Mouse (Mus musculus) cerebellum, adult 11-12 months (tissue): Measurements from ENCODE around the gene Ctsll3.

Experiments
- DNase-seq: peaks from one replicate; pipeline ENCODE4 v3.0.0; 2022

The Ctsll3 gene

GRCm38 (mm10) chr13:60802749-60803148 lies at the start of gene Ctsll3:
Ctsll3 (minus strand) TSS chr13:60802849.
- DNase-seq = no peak

GRCm38 (mm10) chr13:60848241-60849120 lies 45.8 kb upstream of the Ctsll3 start:
- DNase-seq = no peak

- DNase-seq = no peak
These were observed 40.5 kb upstream of the Ctsll3 start for GRCm38 (mm10) chr13:60843153-60843552.

GRCm38 (mm10) chr13:60842703-60843102 lies 40.1 kb upstream of the Ctsll3 start:
- DNase-seq = no peak

- no peak for DNase-seq
These were observed 36.8 kb upstream of the Ctsll3 start for GRCm38 (mm10) chr13:60839353-60839902.

GRCm38 (mm10) chr13:60826052-60826451 lies 23.4 kb upstream of the Ctsll3 start:
- no peak for DNase-seq

- no peak for DNase-seq
These were observed 18.0 kb upstream of the Ctsll3 start for GRCm38 (mm10) chr13:60820486-60821175.

GRCm38 (mm10) chr13:60819469-60819868 lies 16.8 kb upstream of the Ctsll3 start:
- DNase-seq = no peak

- no peak for DNase-seq
These were observed 11.1 kb upstream of the Ctsll3 start for GRCm38 (mm10) chr13:60813722-60814121.

GRCm38 (mm10) chr13:60812768-60813167 lies 10.1 kb upstream of the Ctsll3 start:
- DNase-seq = no peak

GRCm38 (mm10) chr13:60809690-60810089 lies 7.0 kb upstream of the Ctsll3 start:
- DNase-seq = no peak

GRCm38 (mm10) chr13:60789466-60789865 lies 13.2 kb downstream of the Ctsll3 start:
- no peak for DNase-seq

GRCm38 (mm10) chr13:60786264-60786663 lies 16.4 kb downstream of the Ctsll3 start, which contains the start of gene BC051665:
BC051665 (minus strand) TSS chr13:60786364.
- no peak for DNase-seq

- DNase-seq = no peak
These were observed 19.3 kb downstream of the Ctsll3 start for GRCm38 (mm10) chr13:60783301-60783700.

- no peak for DNase-seq
These were observed 22.1 kb downstream of the Ctsll3 start for GRCm38 (mm10) chr13:60780534-60780933.

- no peak for DNase-seq
These were observed 41.5 kb downstream of the Ctsll3 start for GRCm38 (mm10) chr13:60761161-60761560.

- DNase-seq = no peak
These were observed 42.3 kb downstream of the Ctsll3 start for GRCm38 (mm10) chr13:60760392-60760791.

GRCm38 (mm10) chr13:60759136-60759535 lies 43.5 kb downstream of the Ctsll3 start:
- DNase-seq = no peak

GRCm38 (mm10) chr13:60757292-60757691 lies 45.4 kb downstream of the Ctsll3 start:
- no peak for DNase-seq

- no peak for DNase-seq
These were observed 47.4 kb downstream of the Ctsll3 start for GRCm38 (mm10) chr13:60755251-60755650.

- no peak for DNase-seq
These were observed 49.4 kb downstream of the Ctsll3 start for GRCm38 (mm10) chr13:60753216-60753615.

GRCm38 (mm10) chr13:60750930-60751329 lies 51.7 kb downstream of the Ctsll3 start:
- no peak for DNase-seq

GRCm38 (mm10) chr13:60748556-60748955 lies 54.1 kb downstream of the Ctsll3 start:
- no peak for DNase-seq
